Comparison of ENCODE assay signal across 28 mouse cellular contexts in the genomic region with DNA sequence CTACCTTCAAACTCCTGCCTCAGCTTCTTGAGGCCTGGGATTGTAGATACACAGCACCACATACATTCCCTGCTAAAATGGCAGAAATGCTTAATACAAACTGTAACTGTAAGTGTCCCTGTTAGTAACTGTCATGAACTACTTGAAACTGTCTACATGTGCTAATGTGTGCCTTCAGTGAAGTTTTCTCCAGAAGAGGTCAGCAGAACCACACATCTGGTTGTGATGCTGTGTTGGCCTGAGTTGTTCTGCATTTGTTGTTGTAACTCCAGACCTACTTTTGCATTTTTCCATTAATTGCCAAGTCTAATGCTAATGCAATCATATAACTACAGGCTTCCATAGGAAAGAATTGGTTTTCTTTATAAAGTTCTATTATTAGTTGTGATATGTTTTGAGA. TPM values are rescaled to one million over a fixed set of nuclear protein-coding genes. Genes with fewer than 3 reads are reported as not detected.
DNase-seq lines count a peak whose midpoint lies in the region; ATAC-seq and TF ChIP-seq lines count a peak whose summit lies in the region.
"Had no signal": no experiment of that assay in that cellular context is flagged by ENCODE, and none has a peak within 500 bp of the region (broad histone marks: within the 10 kb centered on the region; RNA-seq: fewer than 3 reads in every experiment).

No protein-coding gene starts in this region.

- no peak overlapping the region for H3K4me2 ChIP-seq in liver, embryonic 11.5 days
- H3K4me2 ChIP-seq: embryonic facial prominence, embryonic 13.5 days; forebrain, embryonic 12.5 days; heart, embryonic 12.5 days; hindbrain, embryonic 12.5 days; limb, embryonic 12.5 days; stomach, embryonic 15.5 days had no signal

- ATAC-seq in liver, embryonic 11.5 days (replicated peaks; ENCODE audit: low FRiP score): no peak
- ATAC-seq: inflammation-experienced regulatory T-cells, adult 6 months had no signal

- no peak for DNase-seq in heart, adult 2 months
- DNase-seq in heart, embryonic 10.5 days (ENCODE audit: low spot score): no peak
- peak; percentile 27 for DNase-seq in liver, adult 2 months (ENCODE audit: extremely low read depth, low read depth, low spot score)
- no peak for DNase-seq in liver, embryonic 11.5 days (ENCODE audit: low spot score)
- peak; percentile 43 for DNase-seq in 416B (ENCODE audit: low read depth)
- peak; percentile 24 for DNase-seq in T-cell, adult 2 months (ENCODE audit: low spot score)
- no peak for DNase-seq in adrenal gland, adult 18-20 months (ENCODE audit: low spot score in 2 of 2)
- no peak for DNase-seq in testis, postnatal 10 days (ENCODE audit: low spot score)
- DNase-seq: adrenal gland, adult 8-10 months; cerebellum, adult 18-20 months; cerebellum, postnatal 14 days; embryo, embryonic 11 days; heart, postnatal 14 days; kidney, adult 8-10 months; kidney, postnatal 25 days; midbrain, embryonic 14.5 days; right cerebral cortex, adult 18-20 months; thymus, adult 2 months had no signal

- no peaks in the 10 kb centered on the region for H3K79me2 ChIP-seq in heart, adult 2 months (replicated peaks; ENCODE audit: control insufficient read depth, insufficient read depth, low read length)
- H3K79me2 ChIP-seq in liver, adult 2 months (ENCODE audit: control insufficient read depth, insufficient read depth, low read length): no peaks in the 10 kb centered on the region

- H3K4me3 ChIP-seq in heart, adult 2 months: no peak overlapping the region
- no peak overlapping the region for H3K4me3 ChIP-seq in heart, embryonic 10.5 days
- H3K4me3 ChIP-seq in liver, adult 2 months (ENCODE audit: insufficient read depth, low read depth, low read length): no peak overlapping the region
- H3K4me3 ChIP-seq in liver, embryonic 11.5 days (ENCODE audit: low read depth, low read length): no peak overlapping the region
- H3K4me3 ChIP-seq: embryonic facial prominence, embryonic 13.5 days; erythroblast, embryonic 14.5 days; forebrain, embryonic 12.5 days; heart, embryonic 12.5 days; hindbrain, embryonic 12.5 days; limb, embryonic 12.5 days; megakaryocyte, embryonic 14.5 days; stomach, embryonic 15.5 days had no signal

- no peaks in the 10 kb centered on the region for H3K27me3 ChIP-seq in heart, adult 2 months (ENCODE audit: control insufficient read depth, insufficient read depth, low read length)
- no peaks in the 10 kb centered on the region for H3K27me3 ChIP-seq in heart, embryonic 10.5 days (ENCODE audit: insufficient read depth, poor library complexity, severe bottlenecking)
- no peaks in the 10 kb centered on the region for H3K27me3 ChIP-seq in liver, adult 2 months (ENCODE audit: control insufficient read depth, insufficient read depth, low read length)
- no peaks in the 10 kb centered on the region for H3K27me3 ChIP-seq in liver, embryonic 11.5 days (replicated peaks; ENCODE audit: control insufficient read depth, insufficient read depth, low read length)
- H3K27me3 ChIP-seq: embryonic facial prominence, embryonic 13.5 days; forebrain, embryonic 12.5 days; heart, embryonic 12.5 days; hindbrain, embryonic 12.5 days; limb, embryonic 12.5 days; megakaryocyte, embryonic 14.5 days; stomach, embryonic 15.5 days had no signal

- H3K9me3 ChIP-seq in heart, embryonic 10.5 days: no peaks in the 10 kb centered on the region
- H3K9me3 ChIP-seq in liver, embryonic 11.5 days (ENCODE audit: control insufficient read depth, low read length): no peaks in the 10 kb centered on the region
- H3K9me3 ChIP-seq: embryonic facial prominence, embryonic 13.5 days; forebrain, embryonic 12.5 days; heart, embryonic 12.5 days; hindbrain, embryonic 12.5 days; limb, embryonic 12.5 days; megakaryocyte, embryonic 14.5 days; stomach, embryonic 15.5 days had no signal

- no peak overlapping the region for H3K9ac ChIP-seq in heart, adult 2 months (ENCODE audit: low read depth, low read length)
- H3K9ac ChIP-seq in liver, adult 2 months (ENCODE audit: low read depth, low read length): no peak overlapping the region
- no peak overlapping the region for H3K9ac ChIP-seq in liver, embryonic 11.5 days (ENCODE audit: low read depth, low read length)
- H3K9ac ChIP-seq: embryonic facial prominence, embryonic 13.5 days; forebrain, embryonic 12.5 days; heart, embryonic 12.5 days; hindbrain, embryonic 12.5 days; limb, embryonic 12.5 days; liver, embryonic 14.5 days; stomach, embryonic 15.5 days had no signal

- H3K36me3 ChIP-seq in heart, adult 2 months (ENCODE audit: control insufficient read depth, insufficient read depth, low read length): peaks cover 2% of the 10 kb centered on the region
- H3K36me3 ChIP-seq in heart, embryonic 10.5 days: peaks cover 83% of the 10 kb centered on the region
- peaks cover 38% of the 10 kb centered on the region for H3K36me3 ChIP-seq in liver, adult 2 months (ENCODE audit: control insufficient read depth, insufficient read depth, low read length)
- peaks cover 28% of the 10 kb centered on the region; the same call in 1 of the 2 replicates for H3K36me3 ChIP-seq in liver, embryonic 11.5 days (ENCODE audit: control insufficient read depth, insufficient read depth, low read length)

- TF ChIP-seq POLR2A in heart, adult 2 months (IDR thresholded peaks at IDR 0.05; ENCODE audit: insufficient read depth, low read depth, low read length): no peak
- no peak for TF ChIP-seq POLR2A in liver, adult 2 months (IDR thresholded peaks at IDR 0.05; ENCODE audit: extremely low read depth, insufficient read depth, low read length)

- TF ChIP-seq EP300 in heart, adult 2 months (IDR thresholded peaks at IDR 0.05; ENCODE audit: insufficient read depth, low read depth, low read length): no peak

- peak; percentile 34; the same call in 1 of the 2 replicates for TF ChIP-seq CTCF in heart, adult 2 months (IDR thresholded peaks at IDR 0.05)
- TF ChIP-seq CTCF in liver, adult 2 months (IDR thresholded peaks at IDR 0.05; ENCODE audit: low read depth, low read length): no peak

- no peaks in the 10 kb centered on the region; the same call in 1 of the 2 replicates for H3K4me1 ChIP-seq in heart, adult 2 months (ENCODE audit: control insufficient read depth, insufficient read depth, low read length)
- H3K4me1 ChIP-seq in heart, embryonic 10.5 days: no peaks in the 10 kb centered on the region
- H3K4me1 ChIP-seq in liver, adult 2 months (ENCODE audit: control insufficient read depth, insufficient read depth, low read length): no peaks in the 10 kb centered on the region
- no peaks in the 10 kb centered on the region for H3K4me1 ChIP-seq in liver, embryonic 11.5 days (replicated peaks; ENCODE audit: control insufficient read depth, insufficient read depth, low read length)
- H3K4me1 ChIP-seq: embryonic facial prominence, embryonic 13.5 days; forebrain, embryonic 12.5 days; heart, embryonic 12.5 days; hindbrain, embryonic 12.5 days; limb, embryonic 12.5 days; megakaryocyte, embryonic 14.5 days; stomach, embryonic 15.5 days had no signal

- intact Hi-C loops in heart, adult 2 months (cut with DNase I): no loop called here

- H3K27ac ChIP-seq in heart, adult 2 months: no peak overlapping the region
- H3K27ac ChIP-seq in heart, embryonic 10.5 days: no peak overlapping the region
- no peak overlapping the region for H3K27ac ChIP-seq in liver, adult 2 months (replicated peaks; ENCODE audit: insufficient read depth, low read depth, low read length)
- H3K27ac ChIP-seq in liver, embryonic 11.5 days (ENCODE audit: low read depth, low read length): no peak overlapping the region
- H3K27ac ChIP-seq: embryonic facial prominence, embryonic 13.5 days; forebrain, embryonic 12.5 days; hindbrain, embryonic 12.5 days; limb, embryonic 12.5 days; liver, embryonic 14.5 days; stomach, embryonic 15.5 days had no signal

RNA-seq across cellular contexts. Expression of a gene that starts 23.5 kb away (rescaled TPM):
- total RNA-seq in heart, adult 2 months (2021): 10 to 100 TPM; 35.3 to 37.5 TPM
- polyA plus RNA-seq in heart, adult 2 months (2012; rRNA removed): 15.0 and 22.5 TPM in 2 replicates
- 7.0 and 11.0 TPM in 2 replicates for polyA plus RNA-seq in heart, embryonic 10.5 days (2016; fragmentation: Nextera tagmentation; extraction: Ambion mirVana)
- total RNA-seq in liver, adult 2 months (2014; rRNA removed): 13.5 and 13.9 TPM in 2 replicates
- polyA plus RNA-seq in liver, adult 2 months (2012; rRNA removed): 9.9 and 10.0 TPM in 2 replicates
- polyA plus RNA-seq in liver, embryonic 11.5 days (2014; fragmentation: Nextera tagmentation; extraction: Ambion mirVana): 10.3 and 10.5 TPM in 2 replicates
- total RNA-seq in adrenal gland, adult 18-20 months (2021): 10 to 100 TPM; 44.8 to 45.6 TPM

Comparison
In these comparisons a context has a peak if more than half of its experiments do, and no peak if none do; other contexts are left out.
1. DNase-seq: peak in liver, adult 2 months (single experiment), 416B (single experiment) and T-cell, adult 2 months (single experiment); none in heart, adult 2 months (0 of 2), heart, embryonic 10.5 days (single experiment), liver, embryonic 11.5 days (single experiment), adrenal gland, adult 18-20 months (0 of 2) and testis, postnatal 10 days (single experiment).